Mouse (Mus musculus) stomach, postnatal 0 days (tissue): ENCODE results near the gene Zkscan2. TPM values are rescaled to one million over a fixed set of nuclear protein-coding genes. Genes with fewer than 3 reads are reported as not detected.

Experiments
- ATAC-seq: fragments of 200-750 bp; cut with Nextera tagmentation; 2 replicates; pipeline ENCODE4 v1.8.0; 2017; ENCODE audit not compliant: low FRiP score, low TSS enrichment
- DNase-seq: peaks from one replicate; pipeline ENCODE4 v3.0.0-alpha.2; 2016; ENCODE audit warnings: low spot score
- H3K27ac ChIP-seq: fragments of 300-500 bp; sonication (generic); replicated peaks from 2 replicates; pipeline ENCODE4 v1.5.1; 2014; ENCODE audit warnings: mild to moderate bottlenecking, control low read depth
- H3K27me3 ChIP-seq: fragments of 300-500 bp; sonication (generic); 2 replicates; pipeline ENCODE4 v1.6.1; 2014; ENCODE audit warnings: low read length; ENCODE audit not compliant: control insufficient read depth, insufficient read depth
- H3K36me3 ChIP-seq: fragments of 300-500 bp; sonication (generic); 2 replicates; pipeline ENCODE4 v1.6.1; 2014; ENCODE audit warnings: low read length, mixed read lengths; ENCODE audit not compliant: control insufficient read depth, insufficient read depth
- H3K4me1 ChIP-seq: fragments of 300-500 bp; sonication (generic); replicated peaks from 2 replicates; pipeline ENCODE4 v1.6.1; 2014; ENCODE audit warnings: antibody characterized with exemption; ENCODE audit not compliant: control insufficient read depth, insufficient read depth
- H3K4me2 ChIP-seq: fragments of 300-500 bp; sonication (generic); replicated peaks from 2 replicates; pipeline ENCODE4 v1.6.1; 2014; ENCODE audit warnings: low read depth, mild to moderate bottlenecking, control low read depth, moderate library complexity
- H3K4me3 ChIP-seq: fragments of 300-500 bp; sonication (generic); 2 replicates; pipeline ENCODE4 v1.5.1; 2014; ENCODE audit warnings: low read depth, low read length, control low read depth
- H3K9ac ChIP-seq: fragments of 300-500 bp; sonication (generic); 2 replicates; pipeline ENCODE4 v1.6.1; 2014; ENCODE audit warnings: mild to moderate bottlenecking, low read length, control low read depth, mixed read lengths
- H3K9me3 ChIP-seq: fragments of 300-500 bp; sonication (generic); 2 replicates; pipeline ENCODE4 v1.6.1; 2016; ENCODE audit warnings: low read length; ENCODE audit not compliant: control insufficient read depth
- CTCF ChIP-seq: IDR thresholded peaks from 2 replicates; pipeline ENCODE4 v1.5.1; 2016; ENCODE audit warnings: antibody characterized with exemption, low read depth, mild to moderate bottlenecking, moderate library complexity
- EP300 ChIP-seq: optimal IDR thresholded peaks from 2 replicates; pipeline ENCODE3; 2016; ENCODE audit warnings: antibody characterized with exemption
- WGBS: fragments of 180-500 bp; shearing (Covaris S2); extraction: QIAGEN DNeasy Blood & Tissue Kit; methylation state at CpG from one replicate; pipeline ENCODE4 v1.1.7; 2014; 5-methylcytosine and 5-hydroxymethylcytosine counted together
- polyA plus RNA-seq: library from polyadenylated mRNA; unstranded; fragments of >200 nt; fragmentation: Nextera tagmentation; extraction: Ambion mirVana; gene quantifications from 2 replicates; pipeline ENCODE4 v1.2.1, GENCODE M21; 2015

The Zkscan2 gene
- polyA plus RNA-seq, 1 experiment from 2014 or later = 0.28 TPM

GRCm38 (mm10) chr7:123449676-123450075 lies 50.6 kb downstream of the Zkscan2 start:
- WGBS = 73% methylated on average over 10 of the region's 10 CpGs
- TF ChIP-seq CTCF (no peak), EP300 (no peak)

DNA sequence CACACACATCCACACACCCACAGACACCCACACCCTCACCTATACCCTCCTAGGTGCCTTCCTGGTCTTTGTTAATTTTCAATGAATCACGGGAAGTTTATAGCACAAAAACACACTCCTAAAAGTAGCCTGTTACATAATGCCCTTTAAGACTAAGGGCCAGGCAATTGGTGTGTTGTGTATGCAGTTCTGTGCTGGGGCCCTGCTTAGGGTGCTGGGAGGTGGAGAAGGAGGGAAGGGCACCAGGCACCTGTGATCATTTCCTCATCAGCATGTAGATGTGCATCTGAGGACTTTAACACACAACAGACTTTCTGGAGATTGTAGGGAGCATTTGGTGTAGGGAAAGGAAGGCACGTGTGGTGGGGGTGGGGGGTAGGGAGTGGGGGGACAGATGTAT lies 51.5 kb downstream of the Zkscan2 start:
- DNase-seq (no peak), ATAC-seq (no peak)
- H3K4me2 ChIP-seq = no peak overlapping the region
- no peak overlapping the region for H3K9ac ChIP-seq
- TF ChIP-seq CTCF (no peak), EP300 (no peak)
- no peaks in the 10 kb centered on the region for H3K9me3 ChIP-seq
- no peaks in the 10 kb centered on the region for H3K27me3 ChIP-seq
- no peaks in the 10 kb centered on the region for H3K36me3 ChIP-seq
- no peaks in the 10 kb centered on the region for H3K4me1 ChIP-seq
- H3K27ac ChIP-seq = no peak overlapping the region
- no peak overlapping the region for H3K4me3 ChIP-seq
- 87% methylated on average over 2 of the region's 2 CpGs for WGBS

More at GRCm38 (mm10) chr7:123449676-123450075, 50.6 kb downstream of the Zkscan2 start:
- ATAC-seq (no peak), DNase-seq (no peak)
- Histone ChIP-seq H3K4me3 (no peak overlapping the region), H3K36me3 (no peaks in the 10 kb centered on the region), H3K27me3 (no peaks in the 10 kb centered on the region), H3K9me3 (no peaks in the 10 kb centered on the region), H3K9ac (no peak overlapping the region), H3K4me1 (no peaks in the 10 kb centered on the region), H3K27ac (no peak overlapping the region), H3K4me2 (no peak overlapping the region)

- no peak overlapping the region for H3K9ac ChIP-seq
- H3K4me2 ChIP-seq = no peak overlapping the region
- H3K4me3 ChIP-seq = no peak overlapping the region
- ATAC-seq = no peak
- no peak for DNase-seq
- no peaks in the 10 kb centered on the region for H3K27me3 ChIP-seq
- no peaks in the 10 kb centered on the region for H3K4me1 ChIP-seq
- TF ChIP-seq EP300 (no peak), CTCF (no peak)
- no peak overlapping the region for H3K27ac ChIP-seq
- H3K9me3 ChIP-seq = no peaks in the 10 kb centered on the region
- no peaks in the 10 kb centered on the region for H3K36me3 ChIP-seq
- WGBS = 64% methylated on average over 1 of the region's 1 CpGs
Measured at GRCm38 (mm10) chr7:123442079-123442478, 58.2 kb downstream of the Zkscan2 start.

DNA sequence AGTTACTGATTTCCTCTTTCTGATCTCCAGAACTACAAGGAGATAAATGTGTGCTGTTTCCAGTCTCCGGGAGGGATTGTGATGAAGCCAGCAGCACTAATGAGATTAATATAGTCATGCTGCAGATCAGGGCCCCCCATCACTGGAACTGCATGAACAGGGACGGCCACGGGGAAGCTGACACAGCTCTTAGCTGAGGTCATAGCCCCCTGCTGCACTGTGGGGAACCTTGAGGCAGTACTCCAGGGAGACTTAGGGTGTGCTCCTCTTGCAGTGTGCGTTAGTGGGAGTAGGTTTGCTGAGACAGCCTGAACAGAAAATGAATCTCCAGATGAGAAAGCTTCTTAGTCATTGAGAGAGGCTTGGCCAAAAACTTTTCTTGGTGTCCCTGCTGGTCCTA lies 69.0 kb downstream of the Zkscan2 start:
- Histone ChIP-seq H3K4me1 (no peaks in the 10 kb centered on the region), H3K27me3 (no peaks in the 10 kb centered on the region), H3K36me3 (no peaks in the 10 kb centered on the region), H3K27ac (no peak overlapping the region), H3K4me2 (no peak overlapping the region), H3K9me3 (no peaks in the 10 kb centered on the region), H3K4me3 (no peak overlapping the region), H3K9ac (no peak overlapping the region)
- DNase-seq = no peak
- 70% methylated on average over 4 of the region's 4 CpGs for WGBS
- TF ChIP-seq CTCF (no peak), EP300 (no peak)
- ATAC-seq = no peak

GRCm38 (mm10) chr7:123430411-123430705 lies 69.9 kb downstream of the Zkscan2 start:
- WGBS = 73% methylated on average over 4 of the region's 4 CpGs
- H3K9me3 ChIP-seq = no peaks in the 10 kb centered on the region
- no peak overlapping the region for H3K9ac ChIP-seq
- TF ChIP-seq CTCF (no peak), EP300 (no peak)
- H3K27ac ChIP-seq = no peak overlapping the region
- H3K4me1 ChIP-seq = no peaks in the 10 kb centered on the region
- no peak for DNase-seq
- H3K4me3 ChIP-seq = no peak overlapping the region
- no peak overlapping the region for H3K4me2 ChIP-seq
- no peaks in the 10 kb centered on the region for H3K36me3 ChIP-seq
- peak; percentile 45 for ATAC-seq
- no peaks in the 10 kb centered on the region for H3K27me3 ChIP-seq

DNA sequence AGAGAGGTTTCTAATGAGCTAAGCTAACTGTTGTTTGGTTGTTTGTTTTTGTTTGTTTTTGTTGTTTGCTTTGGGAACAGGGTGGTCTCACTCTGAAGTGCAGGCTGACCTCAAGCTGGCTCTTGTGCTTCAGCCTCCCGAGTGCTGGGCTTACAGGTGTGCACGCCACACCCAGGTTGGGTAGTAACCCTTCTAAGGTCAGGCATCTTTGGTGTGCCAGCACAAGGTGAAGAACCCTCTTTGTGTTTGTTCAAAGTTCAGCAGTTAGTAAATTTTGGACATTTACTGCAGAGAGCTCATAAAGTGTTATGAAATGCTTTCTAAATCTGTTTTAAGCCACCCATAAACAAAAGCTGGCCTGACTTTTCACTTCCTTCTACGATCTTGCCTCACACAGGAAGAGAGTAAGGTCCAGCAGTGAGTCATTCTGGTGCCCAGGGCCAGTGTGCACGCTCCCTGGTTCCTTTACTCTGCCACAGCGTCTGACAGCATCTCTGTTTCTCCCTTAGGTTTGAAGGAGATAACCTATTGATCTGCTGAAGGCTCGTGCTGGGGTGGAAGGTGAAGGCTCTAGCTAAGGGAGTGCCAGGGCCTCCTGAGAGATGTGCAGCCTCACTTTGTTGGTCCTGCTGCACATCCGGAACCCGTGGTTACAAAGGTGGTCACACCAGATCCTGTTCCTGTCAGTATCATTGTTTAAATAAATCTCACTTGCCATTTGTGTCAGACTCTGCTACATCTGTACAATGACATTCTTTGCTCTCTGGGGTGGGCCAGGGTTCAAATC lies 70.4 kb downstream of the Zkscan2 start:
- H3K27ac ChIP-seq = no peak overlapping the region
- 52% methylated on average over 8 of the region's 8 CpGs for WGBS

More for the DNA sequence above, 70.4 kb downstream of the Zkscan2 start:
- TF ChIP-seq CTCF = no peak
- TF ChIP-seq EP300 = no peak
- Histone ChIP-seq H3K36me3 (no peaks in the 10 kb centered on the region), H3K4me3 (no peak overlapping the region), H3K9ac (no peak overlapping the region), H3K9me3 (no peaks in the 10 kb centered on the region), H3K4me1 (no peaks in the 10 kb centered on the region), H3K27me3 (no peaks in the 10 kb centered on the region), H3K4me2 (no peak overlapping the region)
- ATAC-seq (peak; percentile 95), DNase-seq (peak; percentile 55)

Other genes with a start within 250 kb of the Zkscan2 start
- 27.2 and 27.8 TPM in 2 replicates for gene Lcmt1, start 130.7 kb downstream of the Zkscan2 start, polyA plus RNA-seq
- gene Arhgap17, start 130.5 kb downstream of the Zkscan2 start, polyA plus RNA-seq = 8.0 and 10.6 TPM in 2 replicates
- gene Aqp8, start 38.2 kb downstream of the Zkscan2 start, polyA plus RNA-seq = 0.06 and 0.13 TPM in 2 replicates